Mouse (Mus musculus) megakaryocyte, embryonic 14.5 days (primary cell): ENCODE data around the gene Afm. TPM values are rescaled to one million over a fixed set of nuclear protein-coding genes. Genes with fewer than 3 reads are reported as not detected.

Experiments used
- H3K27me3 ChIP-seq: replicated peaks from 2 replicates; pipeline ENCODE3; 2012; ENCODE audit warnings: inconsistent platforms
- H3K36me3 ChIP-seq: replicated peaks from 2 replicates; pipeline ENCODE3; 2012; ENCODE audit warnings: low read length, inconsistent platforms, mixed read lengths
- H3K4me1 ChIP-seq: 2 replicates; pipeline ENCODE4 v1.6.1; 2012; ENCODE audit warnings: inconsistent platforms
- H3K4me3 ChIP-seq: replicated peaks from 2 replicates; pipeline ENCODE3; 2012; ENCODE audit warnings: moderate library complexity, mild to moderate bottlenecking, inconsistent platforms
- H3K9me3 ChIP-seq: 2 replicates; pipeline ENCODE4 v1.6.1; 2012; ENCODE audit warnings: inconsistent platforms
- FLI1 ChIP-seq: IDR thresholded peaks from 2 replicates; pipeline ENCODE4 v1.6.1; 2012; ENCODE audit warnings: low read length, inconsistent platforms, mixed read lengths
- GATA1 ChIP-seq: IDR thresholded peaks from 3 replicates; pipeline ENCODE4 v1.6.1; 2012; ENCODE audit warnings: mixed read lengths, low read length, inconsistent platforms, borderline replicate concordance
- polyA plus RNA-seq: library from polyadenylated mRNA; stranded (reverse); fragments of >175 nt; gene quantifications from 2 replicates; pipeline ENCODE4 v1.2.3, GENCODE M21; 2012; ENCODE audit warnings: low replicate concordance; ENCODE audit not compliant: insufficient read depth

The Afm gene
- polyA plus RNA-seq, 1 experiment, result not detected

DNA sequence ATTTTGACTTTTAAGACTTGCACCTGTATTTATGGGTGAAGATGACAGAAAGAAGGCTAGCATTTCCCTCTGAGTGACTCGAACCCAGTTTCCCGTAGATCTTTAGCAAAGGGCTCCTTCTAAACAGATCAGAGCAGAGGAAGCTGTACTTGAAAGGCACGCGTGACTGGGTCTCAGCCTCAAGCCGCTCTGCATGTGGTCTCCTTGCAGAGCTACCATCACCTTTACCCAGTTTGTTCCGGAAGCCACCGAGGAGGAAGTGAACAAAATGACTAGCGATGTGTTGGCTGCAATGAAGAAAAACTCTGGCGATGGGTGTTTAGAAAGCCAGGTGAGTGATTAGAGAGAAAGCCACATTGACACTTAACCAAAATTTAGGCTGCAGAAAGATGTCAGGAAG is 26.3 kb upstream of the Afm start:
- H3K4me1 ChIP-seq, result no peaks in the 10 kb centered on the region
- TF ChIP-seq GATA1, result no peak
- TF ChIP-seq FLI1, result no peak
- H3K27me3 ChIP-seq, result peaks cover 8% of the 10 kb centered on the region
- no peaks in the 10 kb centered on the region for H3K9me3 ChIP-seq
- no peak overlapping the region for H3K4me3 ChIP-seq
- H3K36me3 ChIP-seq, result no peaks in the 10 kb centered on the region

DNA sequence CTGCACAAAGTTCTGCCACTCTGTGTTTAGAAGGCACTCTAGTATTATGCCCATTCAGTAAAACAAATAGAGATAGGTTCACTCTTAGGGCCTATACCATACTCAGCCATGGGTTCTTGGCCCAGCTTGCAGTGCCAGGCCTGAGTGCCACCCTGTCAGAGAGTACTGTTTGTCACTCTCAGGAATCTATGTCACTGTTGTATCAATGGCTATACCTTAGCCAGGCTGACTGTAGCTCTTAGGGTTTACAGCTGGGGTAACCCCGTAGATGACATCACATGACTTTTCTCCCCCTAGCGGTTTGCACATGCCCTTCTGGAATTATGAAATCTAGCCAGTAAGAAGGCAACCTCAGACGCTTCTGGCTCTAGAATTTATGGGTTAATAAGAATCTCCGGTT is 24.4 kb upstream of the Afm start:
- TF ChIP-seq GATA1 (no peak), FLI1 (no peak)
- H3K4me3 ChIP-seq, result no peak overlapping the region
- no peaks in the 10 kb centered on the region for H3K4me1 ChIP-seq
- no peaks in the 10 kb centered on the region for H3K9me3 ChIP-seq
- H3K36me3 ChIP-seq, result no peaks in the 10 kb centered on the region
- peaks cover 10% of the 10 kb centered on the region for H3K27me3 ChIP-seq

- Histone ChIP-seq H3K27me3 (peaks cover 12% of the 10 kb centered on the region), H3K4me1 (peaks cover 4% of the 10 kb centered on the region), H3K36me3 (no peaks in the 10 kb centered on the region), H3K4me3 (no peak overlapping the region), H3K9me3 (no peaks in the 10 kb centered on the region)
- TF ChIP-seq GATA1, result no peak
- TF ChIP-seq FLI1, result no peak
Observed at GRCm38 (mm10) chr5:90499509-90499908, 19.2 kb upstream of the Afm start.

- no peak overlapping the region for H3K4me3 ChIP-seq
- H3K4me1 ChIP-seq, result peaks cover 10% of the 10 kb centered on the region
- TF ChIP-seq GATA1 (no peak), FLI1 (no peak)
- peaks cover 12% of the 10 kb centered on the region for H3K27me3 ChIP-seq
- no peaks in the 10 kb centered on the region for H3K36me3 ChIP-seq
- peaks cover 4% of the 10 kb centered on the region; the same call in 1 of the 2 replicates for H3K9me3 ChIP-seq
Observed at GRCm38 (mm10) chr5:90500714-90501113, 18.0 kb upstream of the Afm start.

DNA sequence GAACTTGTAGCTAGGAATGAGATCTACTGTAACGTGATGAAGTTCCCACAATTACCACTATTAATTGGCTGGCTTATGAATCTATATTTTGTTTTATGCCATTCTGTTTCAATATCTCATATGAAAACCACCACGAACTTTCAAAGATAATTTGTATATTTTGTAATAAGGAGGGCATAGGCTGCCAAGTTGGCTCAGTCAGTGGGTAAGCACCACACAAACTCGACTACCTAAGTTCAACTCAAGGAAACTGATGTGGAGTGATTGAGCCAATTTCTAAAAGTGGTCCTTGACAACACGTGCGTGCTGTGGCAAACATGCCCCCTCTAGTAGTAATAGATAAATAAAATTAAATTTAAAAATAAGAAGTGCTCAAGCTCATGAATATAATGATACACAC is 17.0 kb upstream of the Afm start:
- no peak for TF ChIP-seq FLI1
- TF ChIP-seq GATA1, result no peak
- peaks cover 8% of the 10 kb centered on the region for H3K27me3 ChIP-seq
- H3K36me3 ChIP-seq, result no peaks in the 10 kb centered on the region
- peaks cover 10% of the 10 kb centered on the region for H3K4me1 ChIP-seq
- H3K9me3 ChIP-seq, result peaks cover 4% of the 10 kb centered on the region; the same call in 1 of the 2 replicates
- H3K4me3 ChIP-seq, result no peak overlapping the region

- Histone ChIP-seq H3K36me3 (no peaks in the 10 kb centered on the region), H3K4me1 (peaks cover 14% of the 10 kb centered on the region), H3K27me3 (no peaks in the 10 kb centered on the region), H3K9me3 (peaks cover 4% of the 10 kb centered on the region; the same call in 1 of the 2 replicates), H3K4me3 (peak overlapping the region; percentile 76)
- no peak for TF ChIP-seq GATA1
- no peak for TF ChIP-seq FLI1
Observed at GRCm38 (mm10) chr5:90504742-90505141, 14.0 kb upstream of the Afm start.

GRCm38 (mm10) chr5:90506507-90506906 is 12.2 kb upstream of the Afm start:
- H3K4me3 ChIP-seq, result no peak overlapping the region
- TF ChIP-seq FLI1 (no peak), GATA1 (no peak)
- peaks cover 11% of the 10 kb centered on the region for H3K4me1 ChIP-seq

GRCm38 (mm10) chr5:90507411-90507949 is 11.3 kb upstream of the Afm start:
- TF ChIP-seq GATA1, result no peak
- no peak for TF ChIP-seq FLI1
- Histone ChIP-seq H3K9me3 (peaks cover 4% of the 10 kb centered on the region; the same call in 1 of the 2 replicates), H3K27me3 (peaks cover 1% of the 10 kb centered on the region), H3K36me3 (no peaks in the 10 kb centered on the region), H3K4me1 (peaks cover 11% of the 10 kb centered on the region), H3K4me3 (no peak overlapping the region)

More at GRCm38 (mm10) chr5:90506507-90506906, 12.2 kb upstream of the Afm start:
- Histone ChIP-seq H3K36me3 (no peaks in the 10 kb centered on the region), H3K27me3 (no peaks in the 10 kb centered on the region), H3K9me3 (peaks cover 4% of the 10 kb centered on the region; the same call in 1 of the 2 replicates)

GRCm38 (mm10) chr5:90509828-90510592 is 8.7 kb upstream of the Afm start:
- Histone ChIP-seq H3K9me3 (no peaks in the 10 kb centered on the region), H3K27me3 (peaks cover 3% of the 10 kb centered on the region), H3K4me1 (peaks cover 5% of the 10 kb centered on the region), H3K36me3 (no peaks in the 10 kb centered on the region), H3K4me3 (no peak overlapping the region)
- no peak for TF ChIP-seq FLI1
- TF ChIP-seq GATA1, result no peak

DNA sequence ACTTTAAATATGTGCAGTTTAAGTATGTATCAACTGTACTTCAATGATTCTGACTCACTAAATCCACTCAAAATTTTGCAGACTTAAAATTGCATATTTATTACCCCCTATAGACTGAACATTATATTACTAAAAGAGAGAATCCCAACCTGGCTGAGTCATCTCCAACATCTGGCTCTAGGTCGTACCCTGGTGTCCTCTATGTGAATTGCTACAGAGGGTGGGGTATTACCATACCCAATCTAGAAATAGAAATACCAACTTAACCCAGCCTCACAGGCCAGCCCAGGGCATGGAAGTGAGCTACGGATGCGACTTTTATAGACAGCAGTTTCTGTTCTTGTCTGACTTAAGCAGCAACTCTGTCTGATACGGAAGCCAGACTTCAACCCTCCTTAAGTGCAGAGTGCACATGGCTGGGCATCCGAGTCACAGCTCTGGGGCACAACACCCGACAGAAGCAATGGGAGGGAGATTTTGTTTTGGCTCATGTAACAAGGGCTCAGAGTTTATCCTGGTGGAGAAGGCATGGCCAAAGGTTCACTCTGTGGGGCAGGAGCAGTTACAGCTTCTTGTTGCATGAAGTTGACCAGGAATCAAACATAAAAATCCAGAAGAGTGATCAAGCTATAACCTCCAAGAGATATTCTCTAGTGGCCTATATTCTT is 6.3 kb upstream of the Afm start:
- H3K9me3 ChIP-seq, result no peaks in the 10 kb centered on the region
- TF ChIP-seq GATA1, result no peak
- TF ChIP-seq FLI1, result no peak
- peaks cover 1% of the 10 kb centered on the region; the same call in 1 of the 2 replicates for H3K4me1 ChIP-seq
- H3K4me3 ChIP-seq, result no peak overlapping the region
- no peaks in the 10 kb centered on the region for H3K36me3 ChIP-seq
- H3K27me3 ChIP-seq, result peaks cover 8% of the 10 kb centered on the region
